Mouse (Mus musculus) T-helper 2 cell (primary cell): ENCODE data around the gene Phf10.
"Not testable (repeated sequence)": the region's sequence is repeated elsewhere in the genome, so short reads cannot be mapped to it uniquely, and the experiment has no call there.

Experiments used
- in situ Hi-C: fragments of 300-600 bp; cut with MboI, MseI; formaldehyde crosslinking; loops from one replicate; pipeline ENCODE4 v1.15.1; 2025; ENCODE audit warnings: high pct_unique_total_duplicates

The Phf10 gene

DNA sequence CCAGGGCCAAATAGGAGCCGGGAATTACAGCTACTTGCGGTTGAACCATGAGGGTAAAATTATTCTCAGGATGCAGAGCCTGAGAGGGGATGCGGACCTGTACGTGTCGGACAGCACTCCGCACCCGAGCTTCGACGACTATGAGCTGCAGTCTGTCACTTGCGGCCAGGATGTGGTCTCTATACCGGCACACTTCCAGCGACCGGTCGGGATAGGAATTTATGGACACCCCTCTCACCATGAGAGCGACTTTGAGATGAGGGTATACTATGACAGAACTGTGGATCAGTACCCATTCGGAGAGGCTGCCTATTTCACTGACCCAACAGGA, 17.4 kb downstream of the Phf10 start:
- in situ Hi-C loops: no loop called here

DNA sequence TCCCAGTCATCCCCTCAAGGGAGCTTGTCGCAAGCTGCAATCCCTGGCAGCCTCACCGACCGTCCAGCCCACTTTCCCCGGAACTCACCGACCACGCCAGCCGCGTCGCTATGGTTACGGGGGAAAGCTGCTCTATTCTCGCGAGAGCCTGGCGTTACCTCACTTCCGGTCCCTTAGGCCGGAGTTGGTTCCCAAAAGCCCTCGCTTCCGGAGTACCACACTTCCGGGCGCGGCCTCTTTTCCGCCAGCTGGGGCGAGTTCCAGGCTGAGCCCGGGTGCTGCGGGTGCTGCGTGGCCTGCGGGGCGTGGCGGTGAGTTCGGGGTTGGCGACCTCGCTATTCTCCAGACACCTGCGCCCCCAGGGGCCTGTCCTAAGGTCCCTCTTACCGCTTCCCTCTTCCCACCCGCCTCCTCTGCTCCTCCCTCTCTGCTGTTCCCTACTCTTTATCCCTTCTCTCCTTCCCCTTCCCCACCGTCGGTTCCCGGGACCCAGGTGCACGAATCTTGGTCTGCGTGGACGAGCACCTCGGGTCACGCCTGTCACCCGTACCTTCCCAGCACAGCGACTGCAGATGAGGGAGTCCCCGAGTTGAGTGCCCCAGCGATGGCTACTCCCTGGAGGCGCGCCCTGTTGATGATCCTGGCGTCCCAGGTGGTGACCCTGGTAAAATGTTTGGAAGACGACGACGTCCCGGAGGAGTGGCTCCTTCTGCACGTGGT, 17.9 kb downstream of the Phf10 start, which contains the start of the genes Wdr27 and 1600012H06Rik:
TSS of gene Wdr27 (minus strand) at position 150 of the 720 bp plus-strand sequence.
TSS of gene 1600012H06Rik (plus strand) at position 176 of the 720 bp plus-strand sequence.
- in situ Hi-C loops: no loop called here

DNA sequence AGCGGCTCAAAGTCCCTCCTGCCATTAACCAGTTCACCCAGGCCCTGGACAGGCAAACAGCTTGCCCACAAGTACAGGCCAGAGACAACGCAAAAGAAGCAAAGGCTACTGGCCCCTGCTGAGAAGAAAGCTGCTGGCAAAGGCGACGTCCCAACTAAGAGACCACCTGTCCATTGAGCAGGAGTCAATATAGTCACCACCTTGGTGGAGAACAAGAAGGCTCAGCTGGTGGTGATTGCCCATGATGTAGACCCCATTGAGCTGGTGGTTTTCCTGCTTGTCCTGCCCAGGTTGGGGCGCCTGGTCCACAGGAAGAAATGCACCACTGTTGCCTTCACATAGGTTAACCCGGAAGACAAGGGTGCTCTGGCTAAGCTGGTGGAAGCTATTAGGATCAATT, 18.9 kb downstream of the Phf10 start:
- in situ Hi-C loops: not testable (repeated sequence)

DNA sequence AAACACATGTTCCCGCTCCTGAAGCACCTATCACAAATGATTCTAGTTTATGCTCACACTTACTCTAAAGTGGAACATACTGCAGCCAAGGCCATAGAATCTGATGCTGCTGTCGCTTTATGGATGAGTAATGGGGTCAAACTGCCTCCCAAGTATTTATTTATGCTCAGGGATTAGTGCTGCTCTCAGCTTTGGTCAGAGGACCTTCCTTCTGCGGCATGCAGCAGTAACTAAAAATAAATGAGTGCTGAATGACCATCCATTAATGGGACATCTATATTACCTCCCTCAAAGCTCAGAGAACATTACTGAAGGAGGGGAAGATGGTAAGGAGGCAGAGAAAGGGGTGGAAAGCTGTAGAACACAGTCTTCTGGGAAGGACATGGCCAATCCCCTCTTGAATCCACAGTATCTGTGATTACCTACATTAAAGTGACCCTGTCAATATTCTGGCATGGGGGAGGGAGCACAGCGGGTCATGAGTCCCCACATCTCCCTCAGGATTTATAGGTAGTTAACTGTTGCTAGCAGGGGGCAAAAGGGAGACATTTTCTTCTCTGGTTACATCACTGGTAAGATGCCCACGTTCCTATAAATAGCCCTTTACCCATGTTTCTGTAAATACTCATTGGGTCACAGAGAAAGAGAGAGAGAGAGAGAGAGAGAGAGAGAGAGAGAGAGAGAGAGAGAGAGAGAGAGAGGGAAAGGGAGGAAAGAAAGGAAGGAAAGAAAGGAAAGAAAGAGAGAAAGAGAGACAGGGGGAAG, 25.1 kb downstream of the Phf10 start:
- in situ Hi-C loops: no loop called here

DNA sequence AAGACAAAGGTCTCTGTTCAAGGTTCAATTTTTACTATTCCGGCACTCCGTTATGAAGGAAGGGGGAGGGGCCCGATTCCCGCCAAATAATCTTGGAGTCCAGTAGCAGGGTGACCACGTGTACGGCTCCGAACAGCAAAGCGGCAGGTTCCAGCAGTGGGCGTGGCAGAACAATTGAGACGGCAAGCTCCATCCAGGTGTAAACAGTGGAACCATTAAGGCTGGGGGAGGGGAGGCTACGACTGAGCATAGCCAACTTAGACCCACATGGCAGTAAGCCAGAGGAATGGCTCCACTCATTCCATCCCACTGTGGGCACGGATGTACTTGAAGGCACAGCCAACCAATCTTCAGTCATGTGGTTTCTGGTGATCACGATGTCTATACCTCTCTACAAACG, 25.8 kb downstream of the Phf10 start:
- in situ Hi-C loops: not testable (repeated sequence)

DNA sequence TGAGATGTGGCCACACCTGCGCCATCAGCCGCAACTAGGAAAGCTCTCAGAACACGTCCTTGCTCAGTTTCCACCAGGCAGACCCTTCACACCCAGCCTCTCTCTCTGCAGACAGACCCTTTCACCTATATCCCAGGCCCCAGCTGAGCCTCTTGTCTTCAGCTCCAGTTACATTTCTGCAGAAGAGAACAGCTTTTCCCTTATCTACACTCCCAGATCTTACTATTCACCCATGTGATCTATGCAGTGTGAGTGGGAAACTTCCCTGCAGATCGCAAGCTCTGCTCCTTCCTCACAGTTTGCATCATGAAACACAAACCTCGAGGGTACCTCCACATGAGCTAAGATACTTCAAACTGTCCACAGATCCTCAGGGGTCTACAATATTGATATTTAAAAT, 29.6 kb downstream of the Phf10 start:
- in situ Hi-C loops: no loop called here

DNA sequence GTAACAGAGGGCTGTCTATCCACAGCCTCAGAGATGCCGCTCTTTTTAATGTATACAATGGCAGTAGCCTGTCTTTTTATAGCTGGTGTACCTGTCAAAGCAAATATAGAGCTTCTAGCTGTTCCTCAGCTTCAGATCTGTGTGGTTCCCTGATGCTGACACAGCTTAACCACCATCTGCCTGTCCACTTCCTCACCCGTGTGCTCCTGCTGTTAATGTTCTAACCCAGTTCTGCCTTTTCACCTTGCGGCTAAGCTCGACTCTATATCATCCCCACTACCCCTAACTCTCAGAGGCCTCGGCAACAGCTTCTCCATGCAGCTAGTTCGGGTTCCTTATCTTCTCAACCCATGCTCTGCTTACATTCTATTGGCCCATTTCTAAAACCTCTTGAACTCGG, 30.4 kb downstream of the Phf10 start:
- in situ Hi-C loops: no loop called here

DNA sequence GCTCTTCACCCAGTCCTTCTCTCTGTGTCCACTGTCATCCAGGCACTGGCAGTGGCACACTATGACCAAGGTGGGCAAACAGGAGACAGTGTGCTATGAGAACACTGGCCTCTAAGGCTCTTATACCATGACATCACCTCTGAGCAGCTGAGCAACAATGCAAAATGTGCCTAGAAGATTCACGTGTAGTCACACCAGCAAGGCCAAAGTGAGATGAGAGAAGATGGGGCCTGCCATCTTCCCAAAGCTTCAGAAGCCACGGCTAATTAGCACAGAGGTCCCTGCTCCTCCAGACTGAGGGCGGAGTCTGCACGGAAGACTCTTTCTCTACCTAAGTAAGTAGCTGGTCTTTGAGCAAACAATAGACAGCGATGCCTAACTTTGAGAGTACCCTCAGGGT, 32.4 kb downstream of the Phf10 start:
- in situ Hi-C loops: no loop called here

DNA sequence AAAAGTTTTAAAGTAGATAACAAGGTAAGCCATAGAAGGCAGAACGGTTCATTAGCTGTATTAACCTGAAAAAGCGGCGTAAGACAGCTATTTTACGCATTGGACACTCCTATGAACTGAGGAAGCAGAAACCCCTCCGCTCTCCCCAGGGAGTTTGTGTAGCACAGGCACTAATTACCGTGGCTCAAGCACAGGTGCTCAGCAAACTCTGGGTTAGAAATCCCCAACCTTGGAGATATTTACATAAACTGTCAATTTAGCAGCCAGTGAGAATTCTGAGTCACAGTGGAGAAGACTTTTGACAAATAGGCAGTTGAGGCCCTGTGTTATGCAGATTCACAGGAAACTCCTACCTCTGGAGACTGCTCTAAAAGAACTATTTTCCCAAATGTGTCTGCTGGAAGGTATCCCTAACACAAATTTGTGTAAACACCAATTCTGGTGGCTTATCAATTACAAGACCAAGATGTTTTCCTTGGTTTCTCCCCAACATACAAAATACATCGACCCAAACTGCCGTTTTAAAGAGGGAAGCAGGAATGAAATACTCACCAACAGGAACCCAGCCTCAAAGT, 33.3 kb downstream of the Phf10 start:
- in situ Hi-C loops: no loop called here

DNA sequence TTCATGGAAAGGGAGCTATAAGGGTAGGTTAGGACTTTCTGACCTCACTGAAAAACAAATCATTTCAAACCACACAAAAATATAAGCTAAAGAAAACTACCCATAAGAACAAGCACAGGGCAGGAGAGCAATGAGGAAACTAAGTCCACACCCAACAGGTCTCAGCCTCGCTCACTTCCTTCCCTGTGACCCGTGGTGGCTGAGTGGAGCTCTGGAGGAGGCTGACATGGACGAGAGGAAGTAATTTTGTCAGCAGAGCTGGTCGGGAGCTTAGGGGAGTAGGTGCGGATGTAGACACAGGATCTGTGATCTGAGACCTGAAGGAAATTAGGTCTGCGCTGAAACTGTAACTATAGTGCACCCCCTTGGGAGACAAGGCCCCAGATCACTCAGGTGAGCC, 39.5 kb downstream of the Phf10 start:
- in situ Hi-C loops: no loop called here

DNA sequence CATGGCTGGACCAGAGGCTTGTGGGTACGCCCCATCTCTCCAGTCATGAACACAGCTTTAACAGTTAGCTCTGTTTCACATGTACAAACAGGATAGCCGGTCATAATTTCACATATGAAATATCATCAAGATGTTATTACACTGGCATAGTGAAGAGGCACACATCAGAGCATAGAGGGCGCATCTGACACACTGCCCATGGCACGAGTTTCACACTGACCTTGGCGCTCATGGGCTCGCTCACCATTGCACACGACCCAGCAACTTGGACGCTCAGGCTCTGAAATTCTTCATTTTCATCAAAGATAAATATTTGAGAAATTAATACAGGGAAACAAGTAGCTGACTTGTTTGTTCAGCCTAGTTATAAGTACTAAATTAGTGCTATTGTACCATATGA, 43.2 kb downstream of the Phf10 start:
- in situ Hi-C loops: no loop called here

DNA sequence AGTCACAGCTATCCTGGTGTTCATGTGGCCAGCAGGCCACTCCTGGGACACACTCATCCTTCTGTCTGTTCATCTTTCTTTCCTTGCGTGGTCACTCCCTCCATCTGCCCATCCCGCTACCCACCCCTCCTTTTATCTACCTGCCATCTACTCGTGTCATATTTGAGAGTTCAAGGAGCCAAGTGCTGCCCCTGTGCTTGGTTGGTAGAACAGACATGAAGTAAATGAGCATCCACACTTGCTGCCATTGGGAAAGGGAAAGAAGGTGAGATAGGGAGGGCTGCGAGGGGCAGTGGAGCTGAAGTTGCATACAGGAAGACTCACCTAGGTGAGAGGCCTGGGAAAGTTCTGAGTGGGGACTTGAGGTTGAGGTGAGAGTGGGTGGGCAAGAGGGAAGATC, 46.7 kb downstream of the Phf10 start:
- in situ Hi-C loops: no loop called here

DNA sequence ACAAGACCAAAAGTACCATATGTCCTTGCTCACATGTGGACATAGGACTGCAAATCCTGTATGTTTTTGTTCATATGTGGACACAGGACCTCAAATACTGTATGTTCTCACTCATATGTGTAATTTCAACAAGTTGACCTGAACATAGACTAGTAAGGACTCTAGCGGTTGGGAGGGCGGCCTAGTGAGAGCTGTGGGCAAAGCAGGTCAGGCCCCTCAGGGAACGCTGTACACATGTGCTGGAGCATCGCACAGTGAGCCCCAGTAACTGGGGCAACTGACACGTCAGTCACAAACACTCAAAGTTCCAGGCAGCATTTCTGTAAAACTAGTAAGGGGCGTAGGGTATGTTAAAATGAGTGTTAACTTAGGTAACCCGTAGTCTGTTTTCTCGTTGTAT, 48.1 kb downstream of the Phf10 start:
- in situ Hi-C loops: no loop called here

DNA sequence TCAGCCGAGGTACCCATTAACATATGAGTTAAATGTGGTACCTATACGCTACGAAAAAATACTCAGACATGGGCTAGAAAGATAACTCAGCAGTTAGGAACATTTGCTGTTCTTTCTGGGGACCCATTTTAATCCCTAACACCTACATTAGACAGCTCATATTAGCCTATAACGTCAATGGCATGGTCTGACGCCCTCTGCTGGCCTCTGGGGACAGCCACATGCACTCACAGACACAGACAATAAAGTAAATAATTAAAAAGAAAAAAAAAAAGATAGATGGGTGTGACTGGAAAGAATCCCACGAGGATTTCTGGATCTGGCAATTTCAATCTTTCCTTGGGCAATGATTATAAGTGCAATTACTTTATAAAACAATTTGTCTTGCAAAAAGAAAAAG, 48.7 kb downstream of the Phf10 start:
- in situ Hi-C loops: no loop called here

DNA sequence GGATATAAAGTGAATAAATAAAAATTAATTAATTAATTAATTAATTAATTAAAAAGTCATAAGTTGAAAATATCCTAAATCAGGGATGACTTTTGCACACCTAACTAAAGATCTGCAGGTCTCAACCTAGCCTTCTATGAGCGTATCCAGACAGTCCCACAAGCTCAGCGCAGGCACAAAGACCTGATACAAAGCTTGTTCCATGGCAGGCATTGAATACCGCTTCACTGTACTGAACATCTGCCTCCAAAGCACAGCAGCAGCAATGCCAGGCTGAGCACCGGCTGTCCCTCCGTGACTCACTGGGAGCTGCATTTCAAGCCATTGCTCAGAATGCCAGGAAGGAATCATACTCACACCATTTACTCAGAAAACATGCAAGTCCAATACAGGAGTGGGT, 50.3 kb downstream of the Phf10 start:
- in situ Hi-C loops: no loop called here

DNA sequence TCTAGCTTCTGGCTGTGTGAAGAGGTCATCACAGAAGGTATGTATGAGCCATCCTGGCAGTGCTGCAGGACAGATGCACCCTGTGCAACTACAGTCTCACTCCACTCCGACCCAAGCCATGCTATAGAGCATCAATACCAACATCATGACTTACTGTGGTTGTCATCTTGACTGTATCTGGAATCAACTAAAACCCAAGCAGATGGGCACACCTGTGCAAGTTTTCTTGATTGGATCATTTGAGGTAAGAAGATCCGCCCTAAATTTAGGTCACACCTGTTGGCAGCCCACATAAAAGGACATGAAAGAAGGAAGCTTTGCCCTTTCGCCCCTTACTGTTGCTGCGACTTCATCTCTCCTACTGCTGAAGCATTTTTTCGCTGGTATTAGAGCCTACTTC, 51.7 kb downstream of the Phf10 start:
- in situ Hi-C loops: no loop called here

DNA sequence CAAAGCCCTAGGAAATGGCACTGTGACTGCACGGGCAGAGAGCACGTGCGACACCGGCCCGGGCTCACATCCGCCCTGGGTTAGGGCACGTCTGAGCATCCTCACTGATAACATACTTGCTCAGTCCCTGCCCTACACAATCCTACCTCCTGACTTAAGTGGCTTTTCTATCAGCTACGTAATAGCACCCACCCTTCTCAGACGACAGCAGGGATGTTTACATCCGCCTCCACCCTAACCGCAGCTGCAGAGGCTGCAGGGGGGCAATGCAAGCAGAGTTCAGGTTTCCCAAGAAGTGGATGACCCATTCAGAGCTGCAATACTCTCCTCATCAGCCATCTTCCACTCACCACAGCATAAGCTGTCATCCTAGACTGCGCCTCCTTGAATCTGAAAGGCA, 53.9 kb downstream of the Phf10 start:
- in situ Hi-C loops: no loop called here

DNA sequence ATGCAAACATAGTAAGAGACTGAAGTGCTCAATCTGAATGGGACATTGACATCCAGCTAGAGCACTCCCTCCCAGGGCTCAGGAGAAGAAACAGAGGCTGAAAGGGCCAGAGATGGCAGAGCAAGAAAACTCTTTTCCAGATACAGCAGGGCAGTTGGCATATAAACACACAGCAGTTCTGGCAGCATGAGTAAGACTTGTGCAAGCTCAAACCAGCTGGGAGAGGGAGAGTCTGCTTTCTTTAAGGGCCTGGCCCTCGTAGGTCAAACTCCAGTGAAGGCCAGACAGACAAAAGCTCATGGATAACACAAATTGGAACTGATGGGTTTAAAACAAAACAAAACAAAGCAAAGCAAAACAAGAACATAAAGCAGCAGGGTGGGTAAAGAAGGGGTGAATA, 54.5 kb downstream of the Phf10 start:
- in situ Hi-C loops: no loop called here

DNA sequence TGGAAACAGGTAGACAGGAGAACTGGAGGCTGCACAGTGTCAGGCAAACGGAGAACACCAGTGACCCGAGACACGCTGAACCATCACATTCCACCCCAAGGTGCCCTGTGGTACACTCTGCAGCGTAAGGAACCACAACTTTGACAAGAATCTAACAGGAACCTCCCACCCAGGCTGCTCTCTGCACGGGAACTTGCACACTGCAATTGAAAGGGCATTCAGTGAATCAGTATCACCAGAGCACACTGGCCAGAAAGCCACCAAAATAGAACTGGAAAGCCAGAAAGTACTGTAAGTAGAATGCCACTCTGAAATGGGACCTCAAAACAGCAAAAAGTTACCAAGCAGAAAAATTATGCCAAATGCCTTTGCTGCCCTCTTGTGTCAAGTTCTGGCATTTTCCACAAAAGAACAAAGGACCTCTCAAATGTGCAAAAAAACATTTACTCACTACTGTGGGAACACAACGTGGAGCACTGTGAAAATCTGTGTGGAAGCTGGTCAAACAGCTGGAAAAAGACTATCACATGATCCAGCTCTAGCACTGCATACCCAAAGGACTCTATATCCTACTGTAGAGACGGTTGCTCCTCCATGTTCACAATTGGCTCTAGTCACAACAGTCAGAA, 56.3 kb downstream of the Phf10 start:
- in situ Hi-C loops: loop anchor here (5.0 kb wide), 2 partner anchors 377 to 612 kb away; no protein-coding TSS in a partner anchor

DNA sequence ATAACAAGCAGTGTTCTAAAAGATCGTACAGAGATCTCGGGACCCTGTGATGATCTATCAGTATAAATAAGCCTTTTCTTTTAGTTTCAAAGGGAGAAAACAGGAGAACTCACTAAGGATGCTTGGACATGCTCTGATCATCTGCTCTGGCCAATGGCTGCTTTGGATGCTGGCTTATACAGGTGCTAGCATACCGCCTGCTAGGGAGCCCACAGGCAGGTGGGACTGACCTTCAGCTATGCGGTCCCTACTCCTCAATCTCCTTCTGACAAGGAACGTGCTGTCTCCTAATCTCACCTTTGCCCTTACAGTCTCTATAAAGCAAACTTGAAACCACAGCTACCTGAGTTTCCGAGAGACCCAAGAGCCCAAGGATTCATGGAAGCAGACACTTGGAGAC, 56.9 kb downstream of the Phf10 start:
- in situ Hi-C loops: loop anchor here (5.0 kb wide), 2 partner anchors 377 to 612 kb away; no protein-coding TSS in a partner anchor

DNA sequence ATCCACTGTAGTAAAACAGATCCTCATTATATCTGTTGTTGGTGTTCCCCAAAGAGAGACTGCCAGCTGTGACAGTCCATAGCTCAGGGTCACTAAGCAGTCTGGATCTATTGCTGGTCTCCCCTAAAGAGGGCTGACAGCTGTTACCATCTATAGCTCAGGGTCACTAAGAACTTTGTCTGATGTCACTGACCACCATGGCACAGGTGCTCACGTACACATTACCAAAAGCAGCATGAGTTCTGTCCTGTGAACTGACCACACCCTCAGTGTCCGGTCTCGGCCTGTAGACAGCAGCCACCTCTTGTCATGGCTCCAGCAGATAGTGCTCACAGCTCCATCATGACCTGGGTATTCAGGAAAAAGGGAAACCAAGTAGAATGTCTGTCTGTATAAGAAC, 57.9 kb downstream of the Phf10 start:
- in situ Hi-C loops: loop anchor here (5.0 kb wide), 2 partner anchors 376 to 611 kb away; no protein-coding TSS in a partner anchor

DNA sequence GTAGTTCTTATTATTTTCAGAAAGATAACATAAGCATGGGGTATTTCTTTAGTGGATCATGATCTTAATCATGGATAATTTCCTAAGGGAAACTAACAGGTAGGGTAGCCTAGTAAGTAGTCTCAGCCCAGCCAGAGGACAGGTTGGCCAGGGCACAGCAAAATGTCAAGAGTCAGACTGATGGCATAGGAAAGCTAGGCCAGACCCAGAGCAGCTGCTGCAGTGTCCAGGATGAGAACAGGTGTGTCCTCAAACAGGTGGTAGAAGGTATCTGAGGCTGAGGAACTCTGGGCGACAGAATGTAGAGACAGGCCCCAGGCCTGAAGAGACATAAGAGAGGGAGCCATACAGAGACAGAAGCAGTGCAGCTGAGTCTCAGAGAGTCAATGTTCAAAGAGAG, 62.1 kb downstream of the Phf10 start:
- in situ Hi-C loops: no loop called here
